Mouse (Mus musculus): ENCODE results near the gene Gm10337. TPM values are rescaled to one million over a fixed set of nuclear protein-coding genes. Genes with fewer than 3 reads are reported as not detected.

Gene Gm10337
- not detected in 2 replicates for polyA plus RNA-seq (2012)

GRCm38 (mm10) chr15:102503447-102503846 is at the start of gene Gm10337:
Gene Gm10337 (plus strand): TSS chr15:102503722.

DNA sequence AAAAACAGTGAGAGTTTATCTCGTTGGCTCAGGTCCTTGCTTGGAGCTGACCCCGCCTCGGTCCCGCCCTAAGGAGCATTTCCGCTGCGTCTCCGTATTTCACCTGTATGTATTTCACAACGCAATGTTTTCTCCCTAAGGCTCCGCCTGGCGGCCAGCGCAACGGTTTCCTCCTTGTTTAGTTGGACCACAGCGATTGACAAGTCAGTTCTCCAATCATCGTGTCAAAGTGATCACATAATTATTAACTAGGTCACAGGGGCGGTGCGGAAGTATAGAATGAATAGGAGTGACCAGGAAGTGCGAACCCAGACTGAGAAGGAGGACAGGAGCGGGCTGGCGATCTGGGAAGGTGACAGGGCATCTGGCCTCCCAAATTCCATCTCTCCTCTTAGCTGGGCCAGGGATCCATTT is 44.6 kb upstream of the Gm10337 start, which contains the start of gene Prr13:
Gene Prr13 (plus strand): TSS at position 125 of the 414 bp plus-strand sequence.

GRCm38 (mm10) chr15:102470183-102470604 is 33.3 kb upstream of the Gm10337 start, which contains the start of gene Pcbp2:
Gene Pcbp2 (plus strand): TSS chr15:102470539.

DNA sequence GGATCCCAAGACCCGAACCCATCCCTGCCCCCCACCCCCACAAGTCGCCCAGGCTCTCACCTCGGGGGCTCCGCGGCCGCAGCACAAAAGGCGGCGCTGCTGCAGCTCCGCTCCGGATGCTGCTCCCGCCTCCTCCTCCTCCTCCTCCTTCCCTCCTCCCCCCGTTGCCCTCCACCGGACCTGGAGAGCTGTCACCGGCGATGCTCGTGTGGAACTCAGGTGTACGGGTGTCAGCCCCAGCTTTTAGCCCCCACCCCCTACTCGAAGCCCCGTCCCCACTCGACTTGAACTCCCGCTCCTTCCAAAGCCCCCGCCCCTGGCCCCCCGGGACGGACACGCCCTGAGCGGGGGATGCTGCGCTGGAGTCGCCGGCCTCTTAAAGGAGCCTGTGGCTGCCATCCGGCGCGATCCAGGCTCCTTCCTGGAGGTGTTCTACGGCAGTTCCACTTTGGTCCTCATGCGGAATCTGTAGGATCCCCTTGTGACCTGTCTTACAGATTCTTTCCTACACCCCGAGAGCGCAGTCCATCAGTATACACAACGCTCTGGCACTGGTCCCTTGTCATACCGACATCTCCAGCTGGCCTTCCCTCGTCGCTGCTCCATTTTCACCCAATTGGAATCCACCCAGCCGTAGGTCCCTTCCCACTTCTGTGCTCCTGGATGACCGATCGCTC is 13.3 kb downstream of the Gm10337 start, which contains the start of gene Map3k12:
Gene Map3k12 (minus strand): TSS at position 337 of the 677 bp plus-strand sequence.

GRCm38 (mm10) chr15:102517976-102518858 is 14.7 kb downstream of the Gm10337 start, which contains the start of gene Tarbp2:
Gene Tarbp2 (plus strand): TSS chr15:102518192.

DNA sequence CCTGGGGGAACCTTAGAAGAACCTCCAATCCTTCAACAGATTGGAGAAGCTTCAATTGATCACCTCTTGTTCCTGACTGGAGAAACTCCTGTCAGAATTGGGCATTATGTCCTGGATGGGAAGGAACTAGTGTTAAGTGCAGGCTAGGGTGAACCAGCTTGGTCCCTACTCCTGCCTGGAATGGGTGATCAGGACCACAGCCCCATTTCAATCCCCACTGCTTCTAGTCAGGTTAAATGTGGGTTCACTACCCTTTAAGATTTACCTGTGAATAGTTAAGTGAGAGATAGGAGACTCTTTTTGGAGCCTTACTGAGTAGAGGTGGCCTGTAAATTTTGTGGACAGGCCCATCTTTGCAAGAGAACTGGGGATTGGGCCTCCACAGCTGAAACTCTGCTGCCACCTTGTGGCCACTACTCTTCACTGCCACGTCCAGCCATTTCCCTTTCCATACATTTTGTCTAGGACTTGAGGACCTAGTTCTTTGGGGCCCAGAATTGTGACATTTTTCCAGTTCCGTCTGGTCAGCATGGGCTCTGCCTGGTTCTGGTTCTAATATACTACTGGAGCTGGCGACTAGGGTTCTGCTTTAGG is 21.5 kb downstream of the Gm10337 start, which contains the start of gene Npff:
Gene Npff (minus strand): TSS at position 51 of the 594 bp plus-strand sequence.

Other genes with a start within 250 kb of the Gm10337 start
- gene Rarg, start 246.2 kb upstream of the Gm10337 start, polyA plus RNA-seq (2012) = 27.5 and 28.1 TPM in 2 replicates
- gene Gm9918, start 233.2 kb upstream of the Gm10337 start, polyA plus RNA-seq (2012) = 0.03 TPM in 1 of 2 replicates, not detected in the other
- gene Mfsd5, start 224.3 kb upstream of the Gm10337 start, polyA plus RNA-seq (2012) = 56.2 and 68.1 TPM in 2 replicates
- 19.1 and 19.4 TPM in 2 replicates for gene Espl1, start 207.5 kb upstream of the Gm10337 start, polyA plus RNA-seq (2012)
- gene Pfdn5, start 177.6 kb upstream of the Gm10337 start, polyA plus RNA-seq (2012) = 29.5 and 31.4 TPM in 2 replicates
- 121 and 133 TPM in 2 replicates for gene Myg1, start 172.0 kb upstream of the Gm10337 start, polyA plus RNA-seq (2012)
- 148 and 161 TPM in 2 replicates for gene Aaas, start 153.0 kb upstream of the Gm10337 start, polyA plus RNA-seq (2012)
- 0.04 and 0.06 TPM in 2 replicates for gene Sp7, start 136.5 kb upstream of the Gm10337 start, polyA plus RNA-seq (2012)
- 16.0 and 32.9 TPM in 2 replicates for gene Sp1, start 97.6 kb upstream of the Gm10337 start, polyA plus RNA-seq (2012)
- gene Amhr2, start 58.4 kb upstream of the Gm10337 start, polyA plus RNA-seq (2012) = 0.10 TPM in 2 replicates
- 134 and 138 TPM in 2 replicates for gene Prr13, start 44.7 kb upstream of the Gm10337 start, polyA plus RNA-seq (2012)
- 745 and 751 TPM in 2 replicates for gene Pcbp2, start 33.2 kb upstream of the Gm10337 start, polyA plus RNA-seq (2012)
- gene Map3k12, start 13.3 kb downstream of the Gm10337 start, polyA plus RNA-seq (2012) = 0.26 and 0.75 TPM in 2 replicates
- gene Tarbp2, start 14.5 kb downstream of the Gm10337 start, polyA plus RNA-seq (2012) = 70.8 and 71.1 TPM in 2 replicates
- gene Npff, start 21.2 kb downstream of the Gm10337 start, polyA plus RNA-seq (2012) = 1.0 and 2.2 TPM in 2 replicates
- gene Gm28047, start 121.3 kb downstream of the Gm10337 start, polyA plus RNA-seq (2012) = not detected in 2 replicates
- 13.2 and 19.2 TPM in 2 replicates for gene Atf7, start 121.7 kb downstream of the Gm10337 start, polyA plus RNA-seq (2012)
- 113 and 127 TPM in 2 replicates for gene Atp5g2, start 168.6 kb downstream of the Gm10337 start, polyA plus RNA-seq (2012)
- 23.2 and 31.0 TPM in 2 replicates for gene Calcoco1, start 218.5 kb downstream of the Gm10337 start, polyA plus RNA-seq (2012)